Mouse (Mus musculus) forebrain, embryonic 14.5 days (tissue): Measurements from ENCODE around the gene Skint3. TPM values are rescaled to one million over a fixed set of nuclear protein-coding genes. Genes with fewer than 3 reads are reported as not detected.
"Not testable (repeated sequence)": the region's sequence is repeated elsewhere in the genome, so short reads cannot be mapped to it uniquely, and the experiment has no call there.

ENCODE experiments used
- ATAC-seq: fragments of 200-750 bp; cut with Nextera tagmentation; 2 replicates; pipeline ENCODE4 v1.8.0; 2017; ENCODE audit warnings: mild to moderate bottlenecking, moderate library complexity
- DNase-seq: peaks from one replicate; pipeline ENCODE4 v3.0.0-alpha.2; 2015; ENCODE audit warnings: low spot score
- H3K27ac ChIP-seq: fragments of 300-500 bp; sonication (generic); 2 replicates; pipeline ENCODE4 v1.5.1; 2014; ENCODE audit warnings: low read depth, mild to moderate bottlenecking, control low read depth, low read length, moderate library complexity
- H3K27me3 ChIP-seq: fragments of 300-500 bp; sonication (generic); replicated peaks from 2 replicates; pipeline ENCODE4 v1.6.1; 2014; ENCODE audit warnings: low read length, control low read depth, mixed read lengths; ENCODE audit not compliant: control insufficient read depth, insufficient read depth
- H3K36me3 ChIP-seq: fragments of 300-500 bp; sonication (generic); 2 replicates; pipeline ENCODE4 v1.6.1; 2014; ENCODE audit warnings: low read length, control low read depth; ENCODE audit not compliant: control insufficient read depth, insufficient read depth
- H3K4me1 ChIP-seq: fragments of 300-500 bp; sonication (generic); 2 replicates; pipeline ENCODE4 v1.6.1; 2014; ENCODE audit warnings: antibody characterized with exemption, low read length, control low read depth; ENCODE audit not compliant: control insufficient read depth, insufficient read depth
- H3K4me2 ChIP-seq: fragments of 300-500 bp; sonication (generic); 2 replicates; pipeline ENCODE4 v1.6.1; 2014; ENCODE audit warnings: mild to moderate bottlenecking, control low read depth, low read length
- H3K4me3 ChIP-seq: fragments of 300-500 bp; sonication (generic); 2 replicates; pipeline ENCODE4 v1.5.1; 2014; ENCODE audit warnings: low read depth, low read length, control low read depth
- H3K9ac ChIP-seq: fragments of 300-500 bp; sonication (generic); 2 replicates; pipeline ENCODE4 v1.6.1; 2014; ENCODE audit warnings: mild to moderate bottlenecking, low read length, control low read depth, moderate library complexity
- H3K9me3 ChIP-seq: fragments of 300-500 bp; sonication (generic); replicated peaks from 2 replicates; pipeline ENCODE4 v1.6.1; 2016; ENCODE audit warnings: low read length, control low read depth, mixed read lengths; ENCODE audit not compliant: control insufficient read depth
- WGBS: fragments of 180-500 bp; shearing (Covaris S2); extraction: QIAGEN DNeasy Blood & Tissue Kit; methylation state at CpG from one replicate; pipeline ENCODE4 v1.1.7; 2014; 5-methylcytosine and 5-hydroxymethylcytosine counted together
- polyA plus RNA-seq: library from polyadenylated mRNA; unstranded; fragments of >200 nt; fragmentation: Nextera tagmentation; extraction: Ambion mirVana; gene quantifications from 2 replicates; pipeline ENCODE4 v1.2.1, GENCODE M21; 2014

Gene Skint3
- not detected in 2 replicates for polyA plus RNA-seq

GRCm38 (mm10) chr4:112231945-112232344 lies at the start of gene Skint3:
TSS of gene Skint3 (plus strand) at chr4:112232245.
- no peak for ATAC-seq
- WGBS, result 88% methylated on average over 1 of the region's 1 CpGs

GRCm38 (mm10) chr4:112243416-112243815 lies 11.4 kb downstream of the Skint3 start:
- DNase-seq, result no peak
- no peaks in the 10 kb centered on the region for H3K27me3 ChIP-seq
- H3K4me2 ChIP-seq, result no peak overlapping the region
- H3K9me3 ChIP-seq, result peaks cover 5% of the 10 kb centered on the region; the same call in 1 of the 2 replicates
- no peaks in the 10 kb centered on the region for H3K36me3 ChIP-seq
- 80% methylated on average over 1 of the region's 1 CpGs for WGBS
- no peaks in the 10 kb centered on the region for H3K4me1 ChIP-seq
- no peak overlapping the region for H3K27ac ChIP-seq
- no peak overlapping the region for H3K9ac ChIP-seq
- H3K4me3 ChIP-seq, result no peak overlapping the region
- ATAC-seq, result no peak

More at GRCm38 (mm10) chr4:112231945-112232344, at the start of gene Skint3:
- no peak within 1 kb of the TSS for H3K4me3 ChIP-seq
- H3K9me3 ChIP-seq, result no peaks in the 10 kb centered on the region
- H3K4me2 ChIP-seq, result no peak within 1 kb of the TSS
- H3K36me3 ChIP-seq, result no peaks in the 10 kb centered on the region
- DNase-seq, result no peak
- H3K27me3 ChIP-seq, result no peaks in the 10 kb centered on the region
- H3K4me1 ChIP-seq, result no peaks in the 10 kb centered on the region
- no peak within 1 kb of the TSS for H3K9ac ChIP-seq
- no peak within 1 kb of the TSS for H3K27ac ChIP-seq

DNA sequence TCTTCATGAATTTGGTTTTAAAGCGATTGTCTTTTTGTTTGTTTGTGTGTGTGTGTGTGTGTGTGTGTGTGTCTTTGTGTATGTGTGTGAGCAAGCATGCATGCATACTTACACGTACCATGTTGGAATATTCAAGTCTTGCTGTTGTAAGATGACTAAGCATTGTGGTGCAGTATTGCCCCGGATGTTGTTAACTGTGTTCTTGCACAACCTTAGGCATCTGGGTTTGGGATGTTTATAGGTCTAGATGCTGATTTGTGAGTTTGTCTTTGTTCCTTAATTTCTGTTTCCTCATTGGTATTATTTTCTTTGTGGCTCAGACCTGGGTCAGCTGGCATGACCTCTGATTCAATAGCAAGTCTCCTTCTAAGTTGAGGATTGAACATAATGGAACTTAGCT lies 11.9 kb downstream of the Skint3 start:
- no peak for DNase-seq
- Histone ChIP-seq H3K4me3 (no peak overlapping the region), H3K9ac (no peak overlapping the region), H3K27me3 (no peaks in the 10 kb centered on the region), H3K9me3 (peaks cover 5% of the 10 kb centered on the region; the same call in 1 of the 2 replicates), H3K4me1 (no peaks in the 10 kb centered on the region), H3K36me3 (no peaks in the 10 kb centered on the region), H3K4me2 (no peak overlapping the region), H3K27ac (no peak overlapping the region)
- no peak for ATAC-seq
- 93% methylated on average over 3 of the region's 3 CpGs for WGBS

DNA sequence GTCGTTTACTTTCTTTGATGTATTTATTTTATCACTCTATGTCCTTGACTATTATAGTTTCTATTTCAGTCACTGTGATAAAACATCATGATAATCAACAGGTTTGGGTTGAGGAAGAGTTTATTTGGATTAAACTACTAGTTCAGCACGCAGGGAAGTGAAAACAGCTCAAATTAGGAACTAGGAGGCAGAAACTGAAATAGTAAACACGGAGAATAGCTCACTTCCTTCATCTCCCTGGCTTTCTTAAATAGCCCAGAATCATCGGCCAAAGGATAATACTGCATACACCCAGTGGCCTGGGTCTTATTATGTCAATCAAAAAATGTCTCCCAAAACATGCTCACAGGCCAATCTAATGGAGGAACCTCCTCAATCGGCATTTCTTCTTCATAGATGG lies 24.0 kb downstream of the Skint3 start:
- H3K4me2 ChIP-seq, result no peak overlapping the region
- H3K4me3 ChIP-seq, result no peak overlapping the region
- no peaks in the 10 kb centered on the region for H3K27me3 ChIP-seq
- 75% methylated on average over 5 of the region's 5 CpGs for WGBS
- ATAC-seq (no peak), DNase-seq (no peak)
- H3K36me3 ChIP-seq, result no peaks in the 10 kb centered on the region
- no peak overlapping the region for H3K27ac ChIP-seq
- H3K4me1 ChIP-seq, result no peaks in the 10 kb centered on the region
- H3K9ac ChIP-seq, result no peak overlapping the region
- H3K9me3 ChIP-seq, result no peaks in the 10 kb centered on the region

GRCm38 (mm10) chr4:112287178-112287974 lies 55.3 kb downstream of the Skint3 start:
- 0 out of 2 replicates have a peak, but pooled peaks cover 6% of the 10 kb centered on the region for H3K9me3 ChIP-seq
- H3K4me3 ChIP-seq, result no peak overlapping the region
- no peak overlapping the region for H3K4me2 ChIP-seq
- no peaks in the 10 kb centered on the region for H3K36me3 ChIP-seq
- no peak for DNase-seq
- ATAC-seq, result no peak
- H3K27me3 ChIP-seq, result no peaks in the 10 kb centered on the region
- WGBS, result 82% methylated on average over 12 of the region's 12 CpGs
- H3K9ac ChIP-seq, result no peak overlapping the region
- H3K4me1 ChIP-seq, result no peaks in the 10 kb centered on the region
- no peak overlapping the region for H3K27ac ChIP-seq

- no peak overlapping the region for H3K9ac ChIP-seq
- H3K4me2 ChIP-seq, result no peak overlapping the region
- no peak for DNase-seq
- WGBS, result 85% methylated on average over 4 of the region's 4 CpGs
- no peak overlapping the region for H3K27ac ChIP-seq
- 0 out of 2 replicates have a peak, but pooled peaks cover 4% of the 10 kb centered on the region for H3K9me3 ChIP-seq
- no peak overlapping the region for H3K4me3 ChIP-seq
- H3K36me3 ChIP-seq, result no peaks in the 10 kb centered on the region
- no peak for ATAC-seq
- no peaks in the 10 kb centered on the region for H3K27me3 ChIP-seq
- H3K4me1 ChIP-seq, result no peaks in the 10 kb centered on the region
These were observed 56.4 kb downstream of the Skint3 start for GRCm38 (mm10) chr4:112288396-112288795.

DNA sequence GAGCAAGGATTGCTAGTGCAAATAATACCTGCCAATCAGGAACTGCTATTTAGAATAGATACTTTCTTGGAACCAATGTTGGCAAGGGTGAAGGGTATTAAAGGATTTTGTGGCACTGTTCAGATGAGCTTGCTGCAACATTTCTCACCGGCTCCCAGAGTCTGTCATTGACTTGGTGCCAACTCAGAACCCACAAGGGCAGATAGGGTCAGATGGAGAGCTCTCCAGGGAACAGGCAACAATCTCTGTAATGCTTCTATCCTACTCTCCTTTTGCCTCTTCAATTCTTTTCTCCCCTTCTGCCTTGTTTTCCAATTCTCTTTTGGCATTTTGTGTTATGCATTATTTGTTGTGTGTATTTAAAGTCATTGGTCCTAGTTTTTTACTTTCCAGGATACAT lies 70.3 kb downstream of the Skint3 start:
- Histone ChIP-seq H3K9me3 (peaks cover 15% of the 10 kb centered on the region; the same call in 1 of the 2 replicates), H3K9ac (no peak overlapping the region), H3K4me1 (no peaks in the 10 kb centered on the region), H3K27me3 (no peaks in the 10 kb centered on the region), H3K36me3 (no peaks in the 10 kb centered on the region), H3K4me3 (no peak overlapping the region), H3K4me2 (no peak overlapping the region), H3K27ac (no peak overlapping the region)
- ATAC-seq (no peak), DNase-seq (no peak)
- WGBS, result 83% methylated on average over 1 of the region's 1 CpGs

DNA sequence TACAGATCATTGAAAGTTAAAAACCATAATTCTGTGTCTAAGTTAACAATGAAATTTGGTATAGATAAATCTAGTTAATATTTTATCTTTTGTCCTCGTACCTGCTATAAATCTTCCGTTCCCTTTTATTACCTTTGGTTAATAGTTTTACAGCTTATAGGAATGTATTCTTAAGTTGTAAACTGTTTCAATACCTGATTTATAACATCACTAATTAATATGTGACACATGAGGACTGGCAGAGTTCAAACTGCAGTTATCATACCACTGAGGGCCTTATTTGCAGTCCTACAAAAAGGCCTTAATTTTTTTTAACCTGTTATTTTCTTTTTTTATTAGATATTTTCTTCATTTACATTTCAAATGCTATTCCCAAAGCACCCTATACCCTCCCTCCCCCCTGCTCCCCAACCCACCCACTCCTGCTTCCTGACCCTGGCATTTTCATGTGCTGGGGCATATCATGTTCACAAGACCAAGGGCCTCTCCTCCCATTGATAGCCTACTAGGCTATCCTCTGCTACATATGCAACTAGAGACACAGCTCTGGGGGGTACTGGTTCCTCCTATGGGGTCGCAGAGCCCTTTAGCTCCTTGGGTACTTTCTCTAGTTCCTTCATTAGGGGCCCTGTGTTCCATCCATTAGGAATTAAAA lies 70.9 kb downstream of the Skint3 start:
- no peak for ATAC-seq
- no peaks in the 10 kb centered on the region for H3K4me1 ChIP-seq

DNA sequence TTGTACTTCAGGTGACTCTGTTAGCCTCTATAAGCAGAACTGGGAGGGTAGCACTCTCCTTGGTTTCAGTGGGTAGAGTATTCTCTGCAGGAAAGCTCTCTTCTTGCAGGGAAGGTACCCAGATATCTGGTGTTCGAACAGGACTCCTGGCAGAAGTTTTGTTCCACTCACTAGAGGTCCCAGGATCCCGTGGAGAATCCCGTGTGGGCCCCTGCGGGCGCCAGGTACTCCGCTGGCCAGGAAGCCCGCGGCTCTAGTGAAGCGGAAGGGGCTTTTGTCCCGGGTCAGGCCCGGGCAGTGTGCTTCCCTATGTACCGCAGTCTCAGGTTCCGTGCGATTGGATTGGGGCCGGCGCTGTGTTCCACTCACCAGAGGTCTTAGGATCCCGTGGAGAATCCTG lies 117.1 kb downstream of the Skint3 start:
- 90% methylated on average over 17 of the region's 17 CpGs for WGBS
- H3K27ac ChIP-seq, H3K9ac ChIP-seq, H3K4me1 ChIP-seq, H3K4me3 ChIP-seq, DNase-seq, H3K4me2 ChIP-seq, ATAC-seq, H3K27me3 ChIP-seq, H3K36me3 ChIP-seq: not testable (repeated sequence)
- H3K9me3 ChIP-seq, result peaks cover 11% of the 10 kb centered on the region; the same call in 1 of the 2 replicates

More for the DNA sequence above, 70.9 kb downstream of the Skint3 start:
- Histone ChIP-seq H3K4me2 (no peak overlapping the region), H3K27me3 (no peaks in the 10 kb centered on the region), H3K4me3 (no peak overlapping the region), H3K36me3 (no peaks in the 10 kb centered on the region), H3K9me3 (peaks cover 12% of the 10 kb centered on the region; the same call in 1 of the 2 replicates), H3K27ac (no peak overlapping the region), H3K9ac (no peak overlapping the region)
- WGBS, result 81% methylated on average over 3 of the region's 3 CpGs
- no peak for DNase-seq
